Mouse (Mus musculus) liver, embryonic 14.5 days (tissue): ENCODE results near the gene Lcp1.

Source experiments
- CTCF ChIP-seq: IDR thresholded peaks from 2 replicates; pipeline ENCODE4 v1.5.1; 2016; ENCODE audit warnings: antibody characterized with exemption, low read depth, control low read depth
- EP300 ChIP-seq: IDR thresholded peaks from 2 replicates; pipeline ENCODE4 v1.6.1; 2016; ENCODE audit warnings: antibody characterized with exemption, low read depth

DNA sequence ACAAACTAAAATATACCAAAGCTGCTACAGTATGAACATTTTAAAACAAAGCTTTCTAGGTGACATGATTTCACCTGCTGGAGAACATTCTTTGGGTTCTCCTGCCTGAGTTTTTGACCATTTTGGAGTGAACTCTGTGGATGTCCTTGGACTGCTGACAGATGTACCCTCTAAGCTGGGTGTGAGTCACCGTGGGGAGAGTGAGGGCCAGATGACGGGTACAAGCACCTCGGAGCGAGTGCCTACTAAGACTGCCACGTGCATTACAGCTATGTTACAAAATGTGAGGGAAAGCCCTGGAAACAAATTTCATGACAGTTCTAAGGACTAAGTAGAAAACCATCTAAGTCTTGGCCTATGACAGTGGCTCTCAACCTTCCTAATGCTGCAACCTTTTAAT lies 138.6 kb downstream of the Lcp1 start:
- TF ChIP-seq CTCF (no peak), EP300 (no peak)
